Mouse (Mus musculus) liver, embryonic 15.5 days (tissue): ENCODE results near the gene Tigit. TPM values are rescaled to one million over a fixed set of nuclear protein-coding genes. Genes with fewer than 3 reads are reported as not detected.

Experiments
- ATAC-seq: fragments of 200-750 bp; cut with Nextera tagmentation; 2 replicates; pipeline ENCODE4 v1.8.0; 2017; ENCODE audit warnings: moderate number of reproducible peaks, mild to moderate bottlenecking, moderate library complexity; ENCODE audit not compliant: insufficient read depth
- H3K27ac ChIP-seq: fragments of 300-500 bp; sonication (generic); replicated peaks from 2 replicates; pipeline ENCODE4 v1.5.1; 2015; ENCODE audit warnings: mild to moderate bottlenecking, inconsistent platforms
- H3K27me3 ChIP-seq: fragments of 300-500 bp; sonication (generic); 2 replicates; pipeline ENCODE4 v1.6.1; 2015; ENCODE audit warnings: mild to moderate bottlenecking, inconsistent platforms
- H3K36me3 ChIP-seq: fragments of 300-500 bp; sonication (generic); replicated peaks from 2 replicates; pipeline ENCODE4 v1.6.1; 2015; ENCODE audit warnings: moderate library complexity, mild to moderate bottlenecking, inconsistent platforms
- H3K4me1 ChIP-seq: fragments of 300-500 bp; sonication (generic); replicated peaks from 2 replicates; pipeline ENCODE4 v1.6.1; 2015; ENCODE audit warnings: inconsistent platforms
- H3K4me2 ChIP-seq: fragments of 300-500 bp; sonication (generic); 2 replicates; pipeline ENCODE4 v1.6.1; 2015; ENCODE audit warnings: moderate library complexity, mild to moderate bottlenecking, inconsistent platforms
- H3K4me3 ChIP-seq: fragments of 300-500 bp; sonication (generic); replicated peaks from 2 replicates; pipeline ENCODE4 v1.5.1; 2015; ENCODE audit warnings: mild to moderate bottlenecking, inconsistent platforms
- H3K9ac ChIP-seq: fragments of 300-500 bp; sonication (generic); 2 replicates; pipeline ENCODE4 v1.6.1; 2015; ENCODE audit warnings: moderate library complexity, mild to moderate bottlenecking, inconsistent platforms
- H3K9me3 ChIP-seq: fragments of 300-500 bp; sonication (generic); replicated peaks from 2 replicates; pipeline ENCODE4 v1.6.1; 2016; ENCODE audit warnings: inconsistent platforms
- WGBS: fragments of 180-500 bp; shearing (Covaris S2); methylation state at CpG from one replicate; pipeline ENCODE4 v1.1.7; 2015; ENCODE audit warnings: mixed read lengths; ENCODE audit not compliant: insufficient replicate concordance; 5-methylcytosine and 5-hydroxymethylcytosine counted together
- polyA plus RNA-seq: library from polyadenylated mRNA; unstranded; fragments of >200 nt; fragmentation: Nextera tagmentation; extraction: Ambion mirVana; gene quantifications from 2 replicates; pipeline ENCODE4 v1.2.1, GENCODE M21; 2015

Gene Tigit
- polyA plus RNA-seq, 1 experiment from 2014 or later, result not detected

GRCm38 (mm10) chr16:43697772-43698171 is 33.8 kb upstream of the Tigit start:
- Histone ChIP-seq H3K27me3 (no peaks in the 10 kb centered on the region), H3K36me3 (no peaks in the 10 kb centered on the region), H3K4me2 (no peak overlapping the region), H3K27ac (no peak overlapping the region), H3K4me1 (no peaks in the 10 kb centered on the region), H3K9ac (no peak overlapping the region), H3K4me3 (no peak overlapping the region), H3K9me3 (no peaks in the 10 kb centered on the region)
- ATAC-seq, result no peak
- WGBS, result 75% methylated on average over 7 of the region's 7 CpGs

- no peak overlapping the region for H3K4me3 ChIP-seq
- H3K4me2 ChIP-seq, result no peak overlapping the region
- no peaks in the 10 kb centered on the region for H3K9me3 ChIP-seq
- 65% methylated on average over 7 of the region's 7 CpGs for WGBS
- H3K9ac ChIP-seq, result no peak overlapping the region
- H3K27me3 ChIP-seq, result no peaks in the 10 kb centered on the region
- no peaks in the 10 kb centered on the region for H3K4me1 ChIP-seq
- H3K27ac ChIP-seq, result no peak overlapping the region
- ATAC-seq, result no peak
- H3K36me3 ChIP-seq, result no peaks in the 10 kb centered on the region
Measured at GRCm38 (mm10) chr16:43695852-43696251, 31.9 kb upstream of the Tigit start.

- 68% methylated on average over 11 of the region's 11 CpGs for WGBS
- no peak for ATAC-seq
Measured at GRCm38 (mm10) chr16:43694104-43694503, 30.2 kb upstream of the Tigit start.

GRCm38 (mm10) chr16:43692611-43693010 is 28.7 kb upstream of the Tigit start:
- Histone ChIP-seq H3K36me3 (no peaks in the 10 kb centered on the region), H3K27ac (no peak overlapping the region), H3K4me3 (no peak overlapping the region), H3K4me2 (no peak overlapping the region), H3K4me1 (no peaks in the 10 kb centered on the region), H3K9ac (no peak overlapping the region), H3K27me3 (no peaks in the 10 kb centered on the region), H3K9me3 (no peaks in the 10 kb centered on the region)
- WGBS, result 68% methylated on average over 4 of the region's 4 CpGs
- ATAC-seq, result no peak

More at GRCm38 (mm10) chr16:43694104-43694503, 30.2 kb upstream of the Tigit start:
- no peak overlapping the region for H3K9ac ChIP-seq
- H3K27me3 ChIP-seq, result no peaks in the 10 kb centered on the region
- no peak overlapping the region for H3K27ac ChIP-seq
- no peak overlapping the region for H3K4me3 ChIP-seq
- no peak overlapping the region for H3K4me2 ChIP-seq
- no peaks in the 10 kb centered on the region for H3K36me3 ChIP-seq
- H3K4me1 ChIP-seq, result no peaks in the 10 kb centered on the region
- no peaks in the 10 kb centered on the region for H3K9me3 ChIP-seq

DNA sequence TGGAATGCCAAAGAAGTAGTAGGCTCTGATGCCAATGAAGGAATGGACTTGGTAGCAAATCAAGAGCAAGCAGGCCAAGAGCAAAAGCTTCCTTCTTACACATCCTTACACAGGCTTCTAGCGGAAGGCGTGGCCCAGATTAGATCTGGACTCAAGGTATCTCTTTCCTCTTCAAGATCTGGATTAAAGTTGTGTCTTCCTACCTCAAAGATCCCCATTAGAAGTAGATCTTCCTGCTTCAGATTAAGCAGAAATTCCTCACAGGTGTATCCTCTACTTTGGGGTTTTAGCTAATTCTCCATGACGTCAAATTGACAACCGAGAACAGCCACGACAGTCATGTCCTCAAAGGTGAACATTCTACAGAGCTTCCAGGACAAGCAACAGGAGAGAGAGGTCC is 27.8 kb upstream of the Tigit start:
- Histone ChIP-seq H3K27ac (no peak overlapping the region), H3K36me3 (no peaks in the 10 kb centered on the region), H3K9me3 (no peaks in the 10 kb centered on the region), H3K4me2 (no peak overlapping the region), H3K4me3 (no peak overlapping the region), H3K9ac (no peak overlapping the region), H3K4me1 (no peaks in the 10 kb centered on the region), H3K27me3 (no peaks in the 10 kb centered on the region)
- ATAC-seq, result no peak
- 69% methylated on average over 5 of the region's 5 CpGs for WGBS

DNA sequence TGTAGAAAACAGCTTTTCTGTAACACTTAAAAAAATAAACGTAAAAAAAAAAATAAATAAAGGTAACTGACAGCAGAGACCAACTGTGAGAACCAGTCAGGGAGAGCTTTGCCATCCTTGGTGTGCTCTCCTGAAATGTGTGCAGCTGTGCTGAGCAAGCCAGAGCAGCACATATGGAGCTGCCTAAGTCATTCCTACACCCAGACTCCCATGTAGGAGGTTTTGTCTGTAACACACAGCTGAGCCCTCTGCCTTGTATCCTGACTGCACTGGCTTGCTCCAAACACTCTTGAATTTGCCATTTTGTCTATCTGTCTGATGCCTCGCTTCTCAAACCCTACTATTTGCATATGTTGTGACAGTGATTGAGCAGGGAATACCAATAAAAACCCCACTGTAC is 27.0 kb upstream of the Tigit start:
- Histone ChIP-seq H3K36me3 (no peaks in the 10 kb centered on the region), H3K27ac (no peak overlapping the region), H3K9ac (no peak overlapping the region), H3K4me1 (no peaks in the 10 kb centered on the region), H3K4me2 (no peak overlapping the region), H3K9me3 (no peaks in the 10 kb centered on the region), H3K4me3 (no peak overlapping the region), H3K27me3 (no peaks in the 10 kb centered on the region)
- no peak for ATAC-seq
- 47% methylated on average over 2 of the region's 2 CpGs for WGBS

- 53% methylated on average over 3 of the region's 3 CpGs for WGBS
- no peaks in the 10 kb centered on the region for H3K4me1 ChIP-seq
- H3K9ac ChIP-seq, result no peak overlapping the region
- H3K4me2 ChIP-seq, result no peak overlapping the region
- no peak overlapping the region for H3K4me3 ChIP-seq
- H3K27me3 ChIP-seq, result no peaks in the 10 kb centered on the region
- no peak for ATAC-seq
- H3K36me3 ChIP-seq, result no peaks in the 10 kb centered on the region
- no peaks in the 10 kb centered on the region for H3K9me3 ChIP-seq
- H3K27ac ChIP-seq, result no peak overlapping the region
Measured at GRCm38 (mm10) chr16:43690211-43690690, 26.3 kb upstream of the Tigit start.

DNA sequence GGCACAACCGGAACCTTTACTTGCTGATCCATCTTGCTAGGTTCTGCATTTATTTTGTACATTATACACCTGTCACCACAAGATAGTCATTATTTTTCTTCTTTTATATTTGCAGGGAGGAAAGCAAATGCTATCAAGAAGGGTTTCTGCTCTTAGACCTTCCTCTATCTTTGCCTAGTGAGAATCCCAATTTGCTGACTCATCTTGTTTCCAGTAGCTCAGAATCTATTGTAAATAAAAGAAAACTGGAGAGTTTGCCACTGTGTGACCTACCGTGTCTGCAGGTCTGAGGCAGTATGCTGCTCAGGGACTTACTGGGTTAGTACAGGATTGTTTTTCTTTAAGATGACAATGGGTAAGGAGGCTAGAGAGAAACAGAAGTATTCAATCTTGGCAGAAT is 24.0 kb upstream of the Tigit start:
- Histone ChIP-seq H3K4me1 (no peaks in the 10 kb centered on the region), H3K27ac (no peak overlapping the region), H3K9ac (no peak overlapping the region), H3K4me2 (no peak overlapping the region), H3K4me3 (no peak overlapping the region), H3K27me3 (no peaks in the 10 kb centered on the region), H3K36me3 (no peaks in the 10 kb centered on the region), H3K9me3 (no peaks in the 10 kb centered on the region)
- no peak for ATAC-seq
- WGBS, result 58% methylated on average over 2 of the region's 2 CpGs

- H3K27ac ChIP-seq, result no peak overlapping the region
- WGBS, result 43% methylated on average over 3 of the region's 3 CpGs
- ATAC-seq, result no peak
- H3K4me1 ChIP-seq, result no peaks in the 10 kb centered on the region
- no peak overlapping the region for H3K9ac ChIP-seq
- no peak overlapping the region for H3K4me2 ChIP-seq
- no peaks in the 10 kb centered on the region for H3K27me3 ChIP-seq
- H3K4me3 ChIP-seq, result no peak overlapping the region
- H3K36me3 ChIP-seq, result no peaks in the 10 kb centered on the region
- H3K9me3 ChIP-seq, result no peaks in the 10 kb centered on the region
Measured at GRCm38 (mm10) chr16:43674400-43674799, 10.5 kb upstream of the Tigit start.

DNA sequence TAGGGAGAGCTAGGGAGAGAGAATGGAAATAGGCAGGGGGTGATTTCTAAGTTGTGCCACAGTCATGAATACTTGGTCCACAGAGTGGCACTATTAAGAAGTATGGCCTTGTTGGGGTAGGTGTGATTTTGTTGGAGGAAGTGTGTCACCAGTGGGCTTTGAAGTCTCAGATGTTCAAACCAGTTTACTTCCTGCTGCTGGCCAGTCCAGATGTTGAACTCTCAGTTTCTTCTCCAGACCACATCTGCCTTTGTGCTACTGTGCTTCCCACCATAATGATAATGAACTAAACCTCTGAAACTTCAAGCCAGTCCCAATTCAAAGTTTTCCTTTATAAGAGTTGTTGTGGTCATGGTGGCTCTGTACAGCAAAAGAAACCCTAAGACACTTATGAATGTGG is 8.8 kb upstream of the Tigit start:
- no peak for ATAC-seq
- no peak overlapping the region for H3K27ac ChIP-seq
- no peaks in the 10 kb centered on the region for H3K4me1 ChIP-seq
- no peaks in the 10 kb centered on the region for H3K36me3 ChIP-seq
- H3K4me2 ChIP-seq, result no peak overlapping the region
- no peaks in the 10 kb centered on the region for H3K9me3 ChIP-seq
- no peak overlapping the region for H3K9ac ChIP-seq
- no peaks in the 10 kb centered on the region for H3K27me3 ChIP-seq
- no peak overlapping the region for H3K4me3 ChIP-seq

DNA sequence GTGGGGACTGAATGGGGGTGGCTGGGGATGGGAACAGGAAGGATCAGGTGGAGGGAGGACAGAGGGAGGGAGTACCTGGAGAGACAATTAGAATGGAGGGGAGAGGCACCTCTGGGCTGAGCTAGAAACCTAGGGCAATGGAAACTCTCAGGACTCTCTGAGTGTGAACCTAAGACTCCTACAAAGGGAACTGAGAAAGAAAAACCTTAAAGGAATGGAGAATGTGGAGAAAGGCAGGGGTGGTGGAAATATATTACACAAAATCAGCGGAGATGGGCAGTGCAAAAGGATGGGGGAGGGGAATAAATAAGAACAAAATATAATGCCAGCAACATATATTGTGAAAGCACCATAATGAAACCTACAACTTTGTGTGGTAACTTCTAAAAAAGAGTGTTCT is 8.0 kb upstream of the Tigit start:
- no peak for ATAC-seq
- H3K4me1 ChIP-seq, result no peaks in the 10 kb centered on the region
- no peak overlapping the region for H3K27ac ChIP-seq
- no peak overlapping the region for H3K4me2 ChIP-seq
- H3K27me3 ChIP-seq, result no peaks in the 10 kb centered on the region
- H3K36me3 ChIP-seq, result no peaks in the 10 kb centered on the region
- 49% methylated on average over 1 of the region's 1 CpGs for WGBS
- no peak overlapping the region for H3K9ac ChIP-seq
- no peaks in the 10 kb centered on the region for H3K9me3 ChIP-seq
- no peak overlapping the region for H3K4me3 ChIP-seq

GRCm38 (mm10) chr16:43668294-43668693 is 4.3 kb upstream of the Tigit start:
- WGBS, result 70% methylated on average over 3 of the region's 3 CpGs
- H3K9ac ChIP-seq, result no peak overlapping the region
- no peak overlapping the region for H3K27ac ChIP-seq
- H3K27me3 ChIP-seq, result no peaks in the 10 kb centered on the region
- ATAC-seq, result no peak
- no peaks in the 10 kb centered on the region for H3K9me3 ChIP-seq
- H3K4me2 ChIP-seq, result no peak overlapping the region
- no peaks in the 10 kb centered on the region for H3K36me3 ChIP-seq
- no peak overlapping the region for H3K4me3 ChIP-seq
- no peaks in the 10 kb centered on the region for H3K4me1 ChIP-seq
